Mouse (Mus musculus) left cerebral cortex, adult 2 months (tissue): ENCODE results near the gene Mustn1. TPM values are rescaled to one million over a fixed set of nuclear protein-coding genes. Genes with fewer than 3 reads are reported as not detected.

Experiments used
- DNase-seq, 2 experiments: peaks; one replicate each; pipeline ENCODE4 v3.0.0; 2021 to 2022; ENCODE audit warnings: low spot score in 2 of 2, mixed read lengths in 1 of 2; ENCODE audit errors: extremely low spot score in 1 of 2
- H3K27ac ChIP-seq: fragments of 200-600 bp; 2 replicates; pipeline ENCODE4 v1.8.1; 2022
- H3K4me3 ChIP-seq: fragments of 200-600 bp; 2 replicates; pipeline ENCODE4 v1.8.1; 2022
- CTCF ChIP-seq: fragments of 200-600 bp; IDR thresholded peaks from 2 replicates; pipeline ENCODE4 v1.8.1; 2022; ENCODE audit warnings: antibody characterized with exemption, mild to moderate bottlenecking, moderate library complexity
- intact Hi-C: fragments of 180-260 bp; cut with DNase I; formaldehyde crosslinking; loops from one replicate; pipeline ENCODE4 v1.15.1; 2025
- total RNA-seq, 2 experiments: library from RNA; stranded (reverse); gene quantifications; 2 replicates each; pipeline ENCODE4 v1.2.3; 2021

Gene Mustn1
- total RNA-seq, 2 experiments from 2014 or later = 2.1 to 3.5 TPM

DNA sequence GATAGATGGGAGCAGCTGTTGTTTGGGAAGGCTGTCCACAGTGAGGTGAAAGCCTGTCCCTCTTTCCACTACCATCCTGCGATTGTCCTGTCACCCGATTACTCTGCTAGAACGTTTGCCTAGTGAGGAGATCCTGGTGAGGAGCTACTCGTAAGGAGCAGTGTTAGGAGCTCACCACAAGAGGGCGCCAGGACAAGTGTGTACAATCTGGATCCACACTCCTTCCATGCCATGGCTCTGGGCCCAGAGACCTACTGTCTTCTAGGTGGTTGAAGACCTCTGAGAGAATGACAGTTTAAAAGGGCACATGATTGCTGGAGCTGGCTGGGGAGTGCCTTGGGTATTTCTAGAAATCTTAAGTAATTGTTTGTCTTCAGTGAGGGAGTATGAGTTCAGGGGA lies 12.0 kb upstream of the Mustn1 start:
- peak; percentile 60 to 68 for DNase-seq
- intact Hi-C loops = loop anchor here (2.0 to 10.0 kb wide), 4 partner anchors 40 to 272 kb away; partner anchors contain the start of genes Sfmbt1 and Tmem110
- TF ChIP-seq CTCF = peak; percentile 92
- H3K4me3 ChIP-seq = no peak overlapping the region
- H3K27ac ChIP-seq = no peak overlapping the region

DNA sequence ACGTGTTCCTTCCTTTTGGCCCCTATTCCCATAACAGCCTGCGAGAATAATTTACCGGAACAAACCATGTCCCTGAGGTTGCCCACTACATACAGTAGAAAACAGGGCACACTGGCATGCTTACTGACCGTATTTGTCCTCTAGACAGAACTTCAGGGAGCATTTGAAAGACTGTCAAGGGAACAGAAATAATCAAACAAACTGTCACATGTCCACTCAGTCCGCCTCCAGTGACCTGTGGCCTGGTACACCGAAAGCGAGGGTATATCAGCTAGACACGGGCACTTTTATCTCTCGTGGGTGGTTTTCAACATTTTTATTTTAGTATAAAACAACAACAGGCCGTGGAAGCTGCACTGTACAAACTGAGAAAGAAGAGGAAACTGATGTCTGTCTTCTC lies 10.2 kb upstream of the Mustn1 start:
- DNase-seq = no peak
- TF ChIP-seq CTCF = no peak
- intact Hi-C loops = loop anchor here (5.0 to 10.0 kb wide), 3 partner anchors 42 to 274 kb away; partner anchors contain the start of genes Sfmbt1 and Tmem110
- H3K4me3 ChIP-seq = no peak overlapping the region
- H3K27ac ChIP-seq = no peak overlapping the region; the same call in 1 of the 2 replicates

DNA sequence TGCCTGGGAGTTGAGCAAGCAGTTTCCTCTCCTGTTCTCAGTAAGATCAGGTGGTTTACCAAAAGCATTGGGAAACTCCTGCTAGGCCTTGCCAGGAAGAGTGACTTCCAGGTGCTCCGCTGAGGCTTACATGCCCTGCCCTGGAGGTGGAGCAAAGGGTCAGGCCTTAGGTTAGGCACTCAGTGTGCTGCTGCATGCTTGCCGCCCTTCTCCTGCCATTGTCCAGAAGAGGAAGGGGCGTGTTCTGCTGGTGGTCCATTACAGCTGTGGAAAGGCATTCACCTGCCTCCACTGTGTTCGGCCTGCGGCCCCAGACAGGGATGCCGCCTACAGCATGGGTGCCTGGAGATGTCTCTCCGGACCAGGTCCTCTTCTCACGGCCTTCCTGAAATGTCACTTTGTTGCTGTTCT lies 9.6 kb upstream of the Mustn1 start:
- peak overlapping the region; percentile 88 for H3K27ac ChIP-seq
- intact Hi-C loops = loop anchor here (5.0 to 10.0 kb wide), 3 partner anchors 42 to 275 kb away; partner anchors contain the start of genes Sfmbt1 and Tmem110
- no peak for TF ChIP-seq CTCF
- no peak for DNase-seq
- no peak overlapping the region for H3K4me3 ChIP-seq

DNA sequence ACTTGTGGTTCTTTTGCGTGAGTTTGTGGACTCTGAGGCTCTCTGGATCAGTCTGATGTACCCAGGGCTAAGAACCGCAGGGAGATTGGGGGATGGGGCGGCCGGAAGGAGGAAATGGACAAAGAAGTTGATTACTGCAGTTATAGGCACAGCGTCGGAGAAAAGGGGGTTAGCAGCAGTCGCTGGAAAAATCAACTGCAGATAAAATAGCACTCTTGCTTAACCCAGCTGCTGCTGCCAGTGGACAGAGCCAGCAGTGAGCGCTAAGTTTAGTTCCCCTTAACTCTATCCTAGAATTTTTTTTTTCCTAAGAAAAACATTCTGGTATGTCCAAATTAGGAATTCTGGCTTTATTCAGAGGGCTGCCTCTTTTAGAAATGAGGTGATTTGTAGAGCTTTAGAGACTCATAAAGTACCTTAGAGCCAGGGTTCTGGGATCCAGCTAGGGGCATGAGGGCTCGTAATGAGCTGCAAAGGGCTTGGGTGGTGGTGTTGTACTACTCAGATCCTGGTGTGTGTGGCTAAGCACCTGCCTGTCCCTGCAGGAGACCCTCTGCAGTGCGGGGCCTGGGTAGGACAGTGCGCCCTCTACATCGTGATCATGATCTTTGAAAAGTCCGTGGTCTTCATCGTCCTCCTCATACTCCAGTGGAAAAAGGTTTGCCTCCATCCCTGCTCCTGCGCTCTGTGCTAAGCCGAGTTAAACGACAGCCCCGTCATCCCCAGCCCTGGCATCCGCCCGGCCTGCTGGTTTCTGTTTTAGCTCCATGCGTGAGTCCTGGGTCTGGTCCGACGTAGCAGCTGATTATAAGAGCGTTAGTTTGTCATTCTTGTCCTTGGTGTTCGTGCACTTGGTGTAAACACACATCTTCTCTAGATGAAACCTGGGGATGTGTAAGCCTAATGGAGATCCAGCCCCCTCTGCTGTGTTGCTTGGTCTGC lies 8.5 kb upstream of the Mustn1 start:
- peak overlapping the region; percentile 88 for H3K27ac ChIP-seq
- no peak overlapping the region for H3K4me3 ChIP-seq
- TF ChIP-seq CTCF = no peak
- DNase-seq = no peak
- intact Hi-C loops = no loop called here

DNA sequence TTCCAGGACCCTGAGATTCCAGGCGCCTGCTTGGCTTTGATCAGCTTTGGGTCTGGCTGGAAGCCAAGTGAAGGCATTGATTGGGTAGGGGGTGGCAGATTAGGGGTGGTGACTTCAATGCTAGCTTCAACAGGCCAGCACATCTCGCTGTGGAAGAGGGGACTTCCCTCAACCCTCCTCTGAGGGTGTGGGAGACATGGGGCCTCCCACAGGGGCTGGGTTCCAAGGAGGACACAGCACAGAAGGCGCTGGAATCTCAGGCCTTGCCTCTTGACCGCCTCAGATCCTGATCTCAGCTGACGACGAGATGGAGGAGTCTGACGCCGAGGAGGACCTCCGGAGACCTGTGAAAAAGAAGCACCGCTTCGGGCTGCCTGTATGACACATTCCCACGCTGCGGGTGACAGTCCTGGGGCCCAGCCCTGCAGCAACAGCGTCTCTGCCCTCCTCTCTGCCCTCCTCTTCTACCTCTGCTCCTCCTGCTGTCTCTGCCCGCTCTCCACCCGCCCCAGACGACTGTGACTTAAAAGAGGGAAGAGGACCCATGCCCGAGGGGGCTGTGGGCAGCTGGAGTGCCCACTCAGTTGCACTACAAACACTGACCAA lies 4.8 kb upstream of the Mustn1 start:
- intact Hi-C loops = no loop called here
- no peak for TF ChIP-seq CTCF

DNA sequence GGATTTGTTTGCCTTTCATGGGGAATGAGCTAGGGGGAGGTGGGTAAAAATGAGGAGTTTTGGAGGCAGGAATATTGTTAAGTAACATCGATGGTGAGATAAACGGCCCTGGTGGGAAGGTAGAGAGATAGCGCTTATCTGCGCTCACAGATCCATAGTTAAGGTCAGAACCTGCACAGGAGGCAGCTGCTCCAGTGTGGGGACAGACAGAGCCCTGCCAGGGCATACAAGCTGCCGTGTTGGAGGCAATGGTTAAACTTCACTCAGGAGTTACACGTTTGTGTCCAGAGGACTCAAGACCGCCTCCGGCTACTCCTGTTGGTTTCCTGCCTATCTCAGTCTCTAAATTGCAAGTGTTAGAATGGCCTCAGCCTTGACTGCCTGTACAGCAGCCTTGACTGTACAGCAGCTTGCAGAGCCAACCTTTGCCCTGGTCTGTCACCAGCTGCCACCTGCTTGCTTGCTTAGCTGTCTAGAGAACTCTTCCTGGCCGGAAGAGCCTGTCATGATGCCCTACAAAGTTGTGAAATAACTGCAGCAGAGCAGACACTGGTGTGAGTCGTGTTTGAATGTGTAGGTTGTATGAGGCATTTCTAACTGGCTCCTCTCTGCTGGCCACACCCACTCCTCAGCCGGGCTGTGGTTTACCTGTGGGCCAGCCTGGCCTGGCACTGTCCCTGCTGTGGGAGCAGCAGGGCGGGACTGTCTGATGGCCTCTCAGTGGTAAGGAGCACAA lies 3.7 kb upstream of the Mustn1 start:
- intact Hi-C loops = no loop called here
- DNase-seq = no peak
- Histone ChIP-seq H3K4me3 (no peak overlapping the region), H3K27ac (no peak overlapping the region)
- no peak for TF ChIP-seq CTCF

More for the DNA sequence above, 4.8 kb upstream of the Mustn1 start:
- H3K4me3 ChIP-seq = no peak overlapping the region
- no peak for DNase-seq
- H3K27ac ChIP-seq = no peak overlapping the region

DNA sequence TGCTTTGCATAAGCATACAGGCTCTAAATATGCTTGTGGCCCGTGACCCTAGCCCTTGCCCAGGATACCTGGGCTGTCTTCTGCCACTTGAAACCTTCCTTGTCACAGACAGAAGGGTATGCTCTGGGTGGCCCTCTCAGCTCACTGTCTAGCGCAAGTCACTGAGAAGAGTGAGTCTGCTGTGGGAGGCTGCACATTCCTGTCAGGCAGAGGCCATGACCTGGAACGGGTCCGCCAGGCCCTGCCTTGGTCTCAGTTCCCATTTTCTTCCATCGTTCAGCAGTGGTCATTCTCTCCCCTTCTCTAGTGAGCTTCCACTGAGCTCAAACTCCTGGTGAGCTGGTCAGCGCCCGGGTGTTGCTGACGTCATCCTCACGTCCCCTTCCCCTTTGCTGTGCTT lies 3.0 kb upstream of the Mustn1 start:
- intact Hi-C loops = no loop called here
- TF ChIP-seq CTCF = no peak
- DNase-seq = no peak

DNA sequence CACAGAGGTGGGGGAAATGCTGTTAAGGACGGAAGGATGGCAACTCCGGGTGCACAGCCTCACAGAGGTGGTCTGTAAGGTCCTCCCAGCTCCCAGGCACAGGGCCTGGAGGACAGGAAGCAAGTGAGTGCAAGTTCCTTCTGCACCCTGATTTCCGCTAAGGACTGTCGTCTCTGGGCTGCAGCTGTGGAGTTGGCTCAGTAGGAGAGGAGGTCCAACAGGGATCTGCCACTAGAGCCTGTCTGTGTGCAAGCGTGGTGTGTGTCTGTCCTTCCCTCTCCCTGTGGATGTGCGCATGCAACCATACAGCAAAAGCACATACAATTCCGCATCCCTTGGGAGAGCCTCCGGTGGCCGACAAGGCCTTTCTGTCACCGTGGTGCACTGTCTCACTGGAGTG lies 2.5 kb upstream of the Mustn1 start:
- intact Hi-C loops = no loop called here
- Histone ChIP-seq H3K27ac (no peak overlapping the region), H3K4me3 (no peak overlapping the region)
- no peak for TF ChIP-seq CTCF
- DNase-seq = no peak

More for the DNA sequence above, 3.0 kb upstream of the Mustn1 start:
- Histone ChIP-seq H3K4me3 (no peak overlapping the region), H3K27ac (no peak overlapping the region)

DNA sequence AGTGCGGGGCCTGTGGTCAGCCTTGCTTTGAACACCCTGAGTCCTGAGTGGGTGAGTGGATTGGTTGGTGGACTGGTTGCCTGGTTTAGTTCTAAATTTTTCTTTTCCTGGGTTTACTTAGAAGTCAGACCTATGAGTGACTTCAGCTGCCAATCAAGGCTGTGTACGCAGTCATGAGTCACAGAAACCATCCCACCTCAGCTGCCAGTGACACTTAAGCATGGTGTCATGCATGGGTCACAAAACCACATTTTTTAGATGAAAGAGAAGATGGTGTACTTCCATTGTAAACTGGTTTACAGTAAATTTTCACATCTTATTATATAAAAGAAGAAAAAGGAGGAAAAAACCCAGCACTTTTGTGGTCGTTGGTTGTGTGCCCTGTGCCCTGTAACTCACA lies 1.2 kb upstream of the Mustn1 start:
- TF ChIP-seq CTCF = no peak
- intact Hi-C loops = no loop called here
- H3K4me3 ChIP-seq = no peak overlapping the region
- no peak overlapping the region for H3K27ac ChIP-seq
- no peak for DNase-seq

DNA sequence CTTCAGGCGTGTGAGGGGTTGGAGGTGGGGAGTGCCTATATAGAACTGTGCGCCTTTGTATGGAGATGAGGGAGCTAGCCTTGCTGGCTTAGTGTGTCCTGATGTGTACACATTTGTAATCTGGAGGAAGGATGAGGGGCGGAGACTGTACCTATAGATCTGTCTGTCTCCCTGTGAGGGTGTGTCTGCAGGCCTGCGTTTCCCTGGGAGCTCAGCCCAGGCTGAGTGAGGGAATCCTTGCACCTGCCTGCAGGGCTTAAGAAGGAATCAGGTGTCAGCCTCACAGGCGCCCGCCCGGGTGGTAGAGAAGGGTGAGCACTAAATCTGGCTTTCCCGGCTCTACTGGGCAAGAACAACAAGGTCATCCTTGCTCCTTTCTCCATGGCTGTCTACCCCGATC lies 794 bp downstream of the Mustn1 start:
- TF ChIP-seq CTCF = no peak
- H3K27ac ChIP-seq = peak overlapping the region; percentile 40; the same call in 1 of the 2 replicates
- DNase-seq = no peak
- intact Hi-C loops = no loop called here
- no peak overlapping the region for H3K4me3 ChIP-seq

DNA sequence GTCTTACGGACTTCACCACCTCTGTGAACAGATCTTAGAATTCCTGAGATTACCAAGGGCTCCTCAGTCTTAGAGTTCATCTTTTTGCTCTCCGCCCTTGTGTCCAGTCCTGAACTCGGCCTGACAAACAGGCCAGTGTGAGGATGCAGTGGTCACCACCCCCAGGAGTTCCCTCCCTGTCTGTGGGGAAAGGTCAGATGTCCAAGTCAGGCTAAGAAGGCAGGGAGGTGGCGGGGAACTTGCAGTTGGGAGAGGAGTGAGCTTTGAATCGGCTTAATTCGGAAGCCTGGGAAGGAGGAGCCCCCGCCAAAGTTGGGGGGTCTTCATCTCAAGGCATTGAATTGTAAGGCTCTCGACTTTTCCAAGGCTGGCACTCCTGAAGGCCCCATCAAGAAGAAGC lies 1.3 kb downstream of the Mustn1 start:
- no peak for DNase-seq
- intact Hi-C loops = no loop called here
- Histone ChIP-seq H3K27ac (no peak overlapping the region), H3K4me3 (no peak overlapping the region)
- no peak for TF ChIP-seq CTCF
